Mouse (Mus musculus): ENCODE data around the gene Nmnat3. TPM values are rescaled to one million over a fixed set of nuclear protein-coding genes. Genes with fewer than 3 reads are reported as not detected.

Nmnat3 gene
- total RNA-seq (2023): 5.3 to 7.4 TPM (median 6.6 TPM) in 4 replicates

GRCm38 (mm10) chr9:98287135-98287534, at the start of gene Nmnat3:
Gene Nmnat3, plus strand, starts transcription at chr9:98287435.

GRCm38 (mm10) chr9:98422656-98423055, 135.4 kb downstream of the Nmnat3 start, which contains the start of gene Rbp1:
Gene Rbp1, plus strand, starts transcription at chr9:98422961.

Other genes starting within 250 kb of the Nmnat3 start
- 0.27 to 0.28 TPM in 2 of 4 replicates, not detected in the others for gene Rbp1, start 135.5 kb downstream of the Nmnat3 start, total RNA-seq (2023)
- not detected in 4 replicates for gene Rbp2, start 198.7 kb downstream of the Nmnat3 start, total RNA-seq (2023)

All from B cell, adult 62 days (primary cell).